Mouse (Mus musculus) liver, adult 2 months (tissue): ENCODE results near the gene Lrrc20. TPM values are rescaled to one million over a fixed set of nuclear protein-coding genes. Genes with fewer than 3 reads are reported as not detected.
"Not testable (repeated sequence)": the region's sequence is repeated elsewhere in the genome, so short reads cannot be mapped to it uniquely, and the experiment has no call there.

Experiments used
- DNase-seq: peaks from one replicate; pipeline ENCODE4 v3.0.0-alpha.2; 2011; ENCODE audit warnings: low read depth, low spot score; ENCODE audit errors: extremely low read depth
- H3K27ac ChIP-seq: fragments of 200-500 bp; replicated peaks from 2 replicates; pipeline ENCODE4 v1.5.1; 2012; ENCODE audit warnings: low read depth, mild to moderate bottlenecking, control low read depth, inconsistent platforms, low read length; ENCODE audit not compliant: insufficient read depth
- H3K27me3 ChIP-seq: fragments of 200-500 bp; 2 replicates; pipeline ENCODE4 v1.6.1; 2012; ENCODE audit warnings: mild to moderate bottlenecking, moderate library complexity, low read length, inconsistent platforms; ENCODE audit not compliant: control insufficient read depth, insufficient read depth
- H3K36me3 ChIP-seq: fragments of 200-500 bp; 2 replicates; pipeline ENCODE4 v1.6.1; 2012; ENCODE audit warnings: low read length, inconsistent platforms; ENCODE audit not compliant: control insufficient read depth, insufficient read depth
- H3K4me1 ChIP-seq: fragments of 200-500 bp; 2 replicates; pipeline ENCODE4 v1.6.1; 2011; ENCODE audit warnings: low read length; ENCODE audit not compliant: control insufficient read depth, insufficient read depth
- H3K4me3 ChIP-seq: fragments of 200-500 bp; 2 replicates; pipeline ENCODE4 v1.5.1; 2011; ENCODE audit warnings: low read depth, mild to moderate bottlenecking, control low read depth, low read length, moderate library complexity; ENCODE audit not compliant: insufficient read depth
- H3K79me2 ChIP-seq: fragments of 200-500 bp; 2 replicates; pipeline ENCODE4 v1.6.1; 2012; ENCODE audit warnings: inconsistent platforms, mild to moderate bottlenecking, low read length, moderate library complexity; ENCODE audit not compliant: control insufficient read depth, insufficient read depth
- H3K9ac ChIP-seq: fragments of 200-500 bp; 2 replicates; pipeline ENCODE4 v1.6.1; 2012; ENCODE audit warnings: low read depth, mild to moderate bottlenecking, control low read depth, inconsistent platforms, low read length
- CTCF ChIP-seq: fragments of 200-500 bp; IDR thresholded peaks from 2 replicates; pipeline ENCODE4 v1.5.1; 2011; ENCODE audit warnings: low read depth, low read length, control low read depth
- POLR2A ChIP-seq: fragments of 200-500 bp; IDR thresholded peaks from 2 replicates; pipeline ENCODE4 v1.6.1; 2011; ENCODE audit warnings: low read length, control low read depth; ENCODE audit not compliant: insufficient read depth; ENCODE audit errors: extremely low read depth
- WGBS: fragments of 180-500 bp; shearing (Covaris S2); methylation state at CpG from one replicate; pipeline ENCODE4 v1.1.7; 2018; 5-methylcytosine and 5-hydroxymethylcytosine counted together
- polyA plus RNA-seq: library from polyadenylated mRNA; depleted of rRNA; stranded (reverse); fragments of >200 nt; gene quantifications from 2 replicates; pipeline ENCODE4 v1.2.3, GENCODE M21; 2012
- total RNA-seq: library from RNA; depleted of rRNA; stranded (reverse); fragments of >200 nt; gene quantifications from 2 replicates; pipeline ENCODE4 v1.2.3, GENCODE M21; 2014

Gene Lrrc20
- total and polyA plus RNA-seq, 2 experiments, result 2.4 to 4.8 TPM

DNA sequence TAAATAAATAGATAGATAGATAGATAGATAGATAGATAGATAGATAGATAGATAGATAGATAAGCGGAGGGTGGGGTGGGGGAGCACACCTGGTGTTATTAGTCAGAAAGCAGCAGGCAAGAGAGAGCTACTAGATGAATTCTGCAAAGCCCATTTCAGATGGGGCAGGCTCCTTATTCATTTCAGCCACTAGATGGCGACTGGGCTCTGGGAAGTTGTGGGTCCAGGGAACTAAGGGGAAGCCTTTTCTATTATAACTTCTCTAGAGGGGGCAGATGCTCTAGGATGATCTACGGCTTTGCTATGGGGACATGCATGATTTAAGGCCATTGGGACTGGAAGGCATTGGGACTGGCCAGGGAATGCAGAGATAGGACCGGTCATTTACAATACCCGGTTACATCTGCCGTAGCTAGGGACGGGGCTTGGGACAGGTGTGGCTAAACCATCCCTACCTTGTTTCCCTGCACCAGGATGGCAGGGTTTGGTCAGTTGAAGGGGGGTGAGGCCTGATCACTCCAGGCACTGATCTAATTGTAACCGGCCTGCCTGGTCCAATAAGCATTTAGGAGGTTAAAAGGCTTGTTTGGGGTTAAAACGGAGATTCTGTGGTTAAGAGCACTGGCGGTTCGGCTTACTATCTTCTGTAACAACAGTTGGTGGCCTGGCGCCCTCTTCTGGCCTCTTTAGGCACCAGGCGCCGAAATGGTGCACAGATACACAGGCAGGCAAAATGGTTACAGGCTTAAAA is 126.9 kb downstream of the Lrrc20 start:
- no peak overlapping the region for H3K9ac ChIP-seq
- H3K4me1 ChIP-seq, result peaks cover 3% of the 10 kb centered on the region
- no peak overlapping the region for H3K27ac ChIP-seq
- TF ChIP-seq POLR2A (no peak), CTCF (peak; percentile 62)
- no peak overlapping the region for H3K4me3 ChIP-seq
- no peaks in the 10 kb centered on the region for H3K27me3 ChIP-seq
- H3K36me3 ChIP-seq, result no peaks in the 10 kb centered on the region
- WGBS, result 26% methylated on average over 14 of the region's 14 CpGs
- DNase-seq, result peak; percentile 42
- no peaks in the 10 kb centered on the region for H3K79me2 ChIP-seq

DNA sequence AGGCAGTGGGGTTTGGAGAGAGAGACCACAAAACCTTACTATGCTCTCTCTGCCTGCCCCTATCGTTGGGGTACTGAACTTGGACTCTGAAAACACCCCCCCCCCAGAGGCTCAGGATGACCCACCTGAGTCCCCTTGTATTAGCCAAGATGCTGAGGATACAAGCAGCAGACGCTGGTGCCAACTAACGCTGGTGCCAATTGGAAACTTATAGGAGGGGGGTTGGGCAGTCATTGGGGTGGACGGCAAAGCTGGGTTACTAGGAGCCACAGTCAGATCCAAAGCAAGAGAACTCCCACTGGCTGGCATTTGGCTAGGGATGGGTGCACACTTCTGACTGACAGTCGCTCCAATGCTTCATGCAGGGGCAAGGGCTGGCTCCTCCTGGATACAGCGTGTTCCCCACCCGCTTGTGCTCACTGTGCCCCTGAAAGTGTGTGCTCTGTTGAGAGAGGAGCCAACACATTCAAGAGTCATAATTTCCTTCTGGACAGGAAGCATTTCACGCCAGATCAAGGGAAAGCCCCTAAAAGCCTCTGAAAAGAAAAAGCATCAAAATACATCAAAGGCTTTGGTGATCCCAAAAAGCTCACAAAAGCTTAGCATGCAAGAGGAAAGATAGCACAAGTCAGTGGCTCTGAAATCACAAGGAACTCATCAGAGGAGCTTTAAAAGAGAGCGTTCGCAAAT is 128.9 kb downstream of the Lrrc20 start:
- TF ChIP-seq CTCF (no peak), POLR2A (no peak)
- H3K27ac ChIP-seq, result no peak overlapping the region
- H3K9ac ChIP-seq, result no peak overlapping the region
- H3K36me3 ChIP-seq, result no peaks in the 10 kb centered on the region
- no peaks in the 10 kb centered on the region for H3K79me2 ChIP-seq
- WGBS, result 78% methylated on average over 10 of the region's 10 CpGs
- H3K27me3 ChIP-seq, result no peaks in the 10 kb centered on the region
- H3K4me3 ChIP-seq, result no peak overlapping the region
- no peak for DNase-seq
- H3K4me1 ChIP-seq, result peaks cover 3% of the 10 kb centered on the region

- H3K4me1 ChIP-seq, H3K9ac ChIP-seq, H3K27ac ChIP-seq, H3K4me3 ChIP-seq, H3K79me2 ChIP-seq, H3K27me3 ChIP-seq, H3K36me3 ChIP-seq: not testable (repeated sequence)
- peak; percentile 60 for DNase-seq
- 39% methylated on average over 11 of the region's 11 CpGs for WGBS
These were observed 129.8 kb downstream of the Lrrc20 start for GRCm38 (mm10) chr10:61605381-61605780.

GRCm38 (mm10) chr10:61605851-61606250 is 130.2 kb downstream of the Lrrc20 start:
- Histone ChIP-seq H3K9ac (no peak overlapping the region), H3K36me3 (no peaks in the 10 kb centered on the region), H3K27ac (no peak overlapping the region), H3K27me3 (no peaks in the 10 kb centered on the region), H3K4me3 (no peak overlapping the region), H3K4me1 (peaks cover 3% of the 10 kb centered on the region), H3K79me2 (no peaks in the 10 kb centered on the region)
- TF ChIP-seq POLR2A (no peak), CTCF (peak; percentile 80)
- 4% methylated on average over 8 of the region's 8 CpGs for WGBS
- DNase-seq, result peak; percentile 70

DNA sequence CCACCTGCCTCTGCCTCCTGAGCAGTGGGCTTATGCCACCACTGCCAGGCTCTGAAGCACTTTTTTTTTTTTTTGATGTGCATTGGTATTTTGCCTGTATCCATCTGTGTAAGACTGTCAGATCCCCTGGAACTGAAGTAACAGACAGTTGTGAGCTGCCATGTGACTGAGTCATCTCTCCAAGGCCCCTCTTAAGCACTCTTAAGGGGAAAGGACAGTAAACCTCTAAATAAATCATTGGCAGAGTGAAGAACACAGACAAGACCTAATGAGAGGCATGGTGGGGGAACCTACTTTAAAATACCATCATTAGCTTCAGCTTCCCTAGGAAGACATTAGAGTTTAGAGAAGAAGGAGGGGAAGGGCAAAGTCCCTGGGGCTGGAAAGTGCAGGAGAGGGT is 132.6 kb downstream of the Lrrc20 start:
- H3K9ac ChIP-seq, result no peak overlapping the region

GRCm38 (mm10) chr10:61610650-61611235 is 135.1 kb downstream of the Lrrc20 start:
- DNase-seq, result peak; percentile 39
- Histone ChIP-seq H3K27me3 (no peaks in the 10 kb centered on the region), H3K4me1 (peaks cover under 1% of the 10 kb centered on the region), H3K79me2 (no peaks in the 10 kb centered on the region), H3K36me3 (no peaks in the 10 kb centered on the region), H3K27ac (no peak overlapping the region), H3K9ac (no peak overlapping the region), H3K4me3 (no peak overlapping the region)
- TF ChIP-seq POLR2A (no peak), CTCF (no peak)
- WGBS, result 84% methylated on average over 8 of the region's 8 CpGs

More for the DNA sequence above, 132.6 kb downstream of the Lrrc20 start:
- DNase-seq, result no peak
- no peak overlapping the region for H3K4me3 ChIP-seq
- peaks cover 3% of the 10 kb centered on the region for H3K4me1 ChIP-seq
- H3K27me3 ChIP-seq, result no peaks in the 10 kb centered on the region
- no peaks in the 10 kb centered on the region for H3K36me3 ChIP-seq
- TF ChIP-seq POLR2A (no peak), CTCF (no peak)
- no peaks in the 10 kb centered on the region for H3K79me2 ChIP-seq
- no peak overlapping the region for H3K27ac ChIP-seq
